Mouse (Mus musculus) stomach, embryonic 14.5 days (tissue): ENCODE results near the gene Oxtr. TPM values are rescaled to one million over a fixed set of nuclear protein-coding genes. Genes with fewer than 3 reads are reported as not detected.

Experiments
- ATAC-seq: fragments of 200-750 bp; cut with Nextera tagmentation; 2 replicates; pipeline ENCODE4 v1.8.0; 2017; ENCODE audit warnings: low read depth, moderate TSS enrichment; ENCODE audit not compliant: insufficient number of reproducible peaks, insufficient read depth, low FRiP score
- H3K27ac ChIP-seq: fragments of 300-500 bp; sonication (generic); 2 replicates; pipeline ENCODE4 v1.5.1; 2014; ENCODE audit warnings: mild to moderate bottlenecking, low read length, moderate library complexity, mixed read lengths
- H3K27me3 ChIP-seq: fragments of 300-500 bp; sonication (generic); 2 replicates; pipeline ENCODE4 v1.6.1; 2014; ENCODE audit warnings: low read length, control low read depth, mixed read lengths; ENCODE audit not compliant: control insufficient read depth, insufficient read depth
- H3K36me3 ChIP-seq: fragments of 300-500 bp; sonication (generic); 2 replicates; pipeline ENCODE4 v1.6.1; 2014; ENCODE audit warnings: mild to moderate bottlenecking, control low read depth, low read length, moderate library complexity, mixed read lengths; ENCODE audit not compliant: control insufficient read depth, insufficient read depth
- H3K4me1 ChIP-seq: fragments of 300-500 bp; sonication (generic); 2 replicates; pipeline ENCODE4 v1.6.1; 2014; ENCODE audit warnings: low read length, control low read depth, mixed read lengths; ENCODE audit not compliant: control insufficient read depth, insufficient read depth
- H3K4me2 ChIP-seq: fragments of 300-500 bp; sonication (generic); replicated peaks from 2 replicates; pipeline ENCODE4 v1.6.1; 2014; ENCODE audit warnings: low read depth, low read length, control low read depth
- H3K4me3 ChIP-seq: fragments of 300-500 bp; sonication (generic); 2 replicates; pipeline ENCODE4 v1.5.1; 2014; ENCODE audit warnings: low read depth, low read length, control low read depth
- H3K9ac ChIP-seq: fragments of 300-500 bp; sonication (generic); replicated peaks from 2 replicates; pipeline ENCODE4 v1.6.1; 2014; ENCODE audit warnings: low read depth, mild to moderate bottlenecking, control low read depth, low read length, moderate library complexity, mixed read lengths
- H3K9me3 ChIP-seq: fragments of 300-500 bp; sonication (generic); 2 replicates; pipeline ENCODE4 v1.6.1; 2016; ENCODE audit warnings: low read depth, low read length, control low read depth; ENCODE audit not compliant: control insufficient read depth
- WGBS: fragments of 180-500 bp; shearing (Covaris S2); extraction: QIAGEN DNeasy Blood & Tissue Kit; methylation state at CpG from one replicate; pipeline ENCODE4 v1.1.7; 2014; 5-methylcytosine and 5-hydroxymethylcytosine counted together
- polyA plus RNA-seq: library from polyadenylated mRNA; unstranded; fragments of >200 nt; fragmentation: Nextera tagmentation; extraction: Ambion mirVana; gene quantifications from 2 replicates; pipeline ENCODE4 v1.2.1, GENCODE M21; 2014

Gene Oxtr
- polyA plus RNA-seq, 1 experiment from 2014 or later = 0.10 TPM

DNA sequence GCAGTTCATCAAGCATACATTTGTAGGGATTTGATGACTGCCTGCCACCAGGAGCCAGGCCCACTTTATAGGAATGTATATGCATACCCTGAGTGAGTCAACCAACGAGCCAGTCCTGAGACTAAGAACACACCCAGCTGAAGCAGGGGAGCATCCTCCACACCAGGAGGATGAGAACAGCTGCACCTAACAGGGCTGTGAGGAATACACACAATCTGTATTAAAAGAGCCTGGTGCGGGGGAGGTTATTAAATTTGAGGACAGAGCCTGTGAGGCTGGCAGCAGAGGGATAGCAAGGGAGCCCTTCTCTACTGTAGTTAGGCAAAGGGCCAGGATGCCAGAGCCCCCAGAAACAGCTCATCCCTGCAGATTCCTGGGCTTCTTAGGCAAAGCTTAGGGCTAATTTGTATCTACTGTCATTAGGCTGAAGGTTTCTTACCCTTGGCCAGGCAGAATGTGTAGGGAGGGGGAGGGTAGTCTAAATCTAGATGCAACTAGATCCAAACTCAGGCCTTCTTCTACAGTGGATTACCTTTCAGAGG is 19.9 kb upstream of the Oxtr start:
- no peaks in the 10 kb centered on the region for H3K36me3 ChIP-seq
- no peak overlapping the region for H3K27ac ChIP-seq
- H3K9me3 ChIP-seq = no peaks in the 10 kb centered on the region
- H3K9ac ChIP-seq = no peak overlapping the region
- no peaks in the 10 kb centered on the region for H3K27me3 ChIP-seq
- 52% methylated on average over 2 of the region's 2 CpGs for WGBS
- H3K4me2 ChIP-seq = no peak overlapping the region
- no peak overlapping the region for H3K4me3 ChIP-seq
- H3K4me1 ChIP-seq = no peaks in the 10 kb centered on the region
- no peak for ATAC-seq

DNA sequence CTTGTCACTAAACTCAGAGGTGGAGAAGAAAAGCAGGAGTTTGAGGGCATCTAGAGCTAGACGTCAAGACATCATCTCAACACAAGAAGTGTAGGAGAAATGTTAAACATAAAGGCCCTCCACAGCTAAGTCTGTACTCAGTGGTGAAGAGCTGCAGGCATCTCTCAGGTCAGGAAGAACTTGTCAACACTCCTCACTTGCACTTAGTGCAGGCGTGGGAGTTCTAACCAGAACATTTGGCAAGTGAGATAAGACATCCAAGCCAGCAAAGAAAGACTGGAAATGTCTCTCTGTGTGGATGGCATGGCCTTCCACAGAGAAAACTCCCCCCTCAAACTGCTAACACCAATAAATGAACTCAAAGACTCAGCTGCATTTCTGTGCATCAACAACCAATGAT is 17.9 kb upstream of the Oxtr start:
- no peak overlapping the region for H3K4me2 ChIP-seq
- no peak for ATAC-seq
- WGBS = 54% methylated on average over 2 of the region's 2 CpGs
- H3K9ac ChIP-seq = no peak overlapping the region
- no peak overlapping the region for H3K27ac ChIP-seq
- no peaks in the 10 kb centered on the region for H3K36me3 ChIP-seq
- no peaks in the 10 kb centered on the region for H3K4me1 ChIP-seq
- no peak overlapping the region for H3K4me3 ChIP-seq
- no peaks in the 10 kb centered on the region for H3K9me3 ChIP-seq
- no peaks in the 10 kb centered on the region for H3K27me3 ChIP-seq

DNA sequence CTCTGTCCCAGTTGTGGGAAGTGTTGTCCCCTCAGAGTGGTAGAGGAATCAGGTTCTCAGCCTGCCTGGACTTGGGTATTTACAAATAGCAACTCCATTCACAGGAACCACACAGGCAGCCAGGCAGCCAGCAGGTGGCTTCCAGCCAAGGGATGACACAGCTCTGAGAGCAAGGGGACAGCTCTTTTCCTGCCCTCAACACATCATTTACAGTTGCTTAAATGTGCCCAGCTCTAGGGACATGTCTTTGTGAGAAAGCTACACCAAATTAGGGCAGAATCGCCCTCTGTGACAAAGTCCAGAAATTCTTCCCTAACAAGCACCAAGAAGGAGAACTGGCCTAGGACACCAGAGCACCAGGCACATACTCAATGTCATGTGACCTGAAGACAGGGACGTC is 11.4 kb upstream of the Oxtr start:
- H3K4me2 ChIP-seq = no peak overlapping the region
- no peak overlapping the region for H3K9ac ChIP-seq
- H3K9me3 ChIP-seq = no peaks in the 10 kb centered on the region
- 73% methylated on average over 2 of the region's 2 CpGs for WGBS
- H3K27me3 ChIP-seq = no peaks in the 10 kb centered on the region
- no peak overlapping the region for H3K4me3 ChIP-seq
- H3K27ac ChIP-seq = no peak overlapping the region
- no peak for ATAC-seq
- H3K4me1 ChIP-seq = no peaks in the 10 kb centered on the region
- H3K36me3 ChIP-seq = no peaks in the 10 kb centered on the region

DNA sequence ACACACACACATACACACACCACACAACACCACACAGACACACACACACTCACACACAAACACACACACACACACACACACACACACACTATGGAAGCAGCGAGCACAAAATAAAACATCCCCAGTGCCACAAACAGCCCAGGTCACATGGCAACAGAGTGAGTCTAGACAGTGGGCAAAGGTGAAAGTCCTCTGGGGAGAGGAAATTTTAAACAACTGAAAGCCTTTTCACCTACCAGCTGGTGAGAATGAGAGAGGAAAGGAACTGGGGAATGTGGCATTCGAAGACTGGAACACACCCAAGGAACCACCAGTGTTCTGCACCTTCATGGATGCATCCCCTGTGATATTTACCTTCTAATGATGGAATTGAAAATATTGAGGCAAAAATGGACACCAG is 9.7 kb upstream of the Oxtr start:
- ATAC-seq = no peak
- Histone ChIP-seq H3K9ac (no peak overlapping the region), H3K27ac (no peak overlapping the region), H3K27me3 (no peaks in the 10 kb centered on the region), H3K36me3 (no peaks in the 10 kb centered on the region), H3K4me2 (no peak overlapping the region), H3K4me3 (no peak overlapping the region), H3K9me3 (no peaks in the 10 kb centered on the region), H3K4me1 (no peaks in the 10 kb centered on the region)
- 62% methylated on average over 2 of the region's 2 CpGs for WGBS

DNA sequence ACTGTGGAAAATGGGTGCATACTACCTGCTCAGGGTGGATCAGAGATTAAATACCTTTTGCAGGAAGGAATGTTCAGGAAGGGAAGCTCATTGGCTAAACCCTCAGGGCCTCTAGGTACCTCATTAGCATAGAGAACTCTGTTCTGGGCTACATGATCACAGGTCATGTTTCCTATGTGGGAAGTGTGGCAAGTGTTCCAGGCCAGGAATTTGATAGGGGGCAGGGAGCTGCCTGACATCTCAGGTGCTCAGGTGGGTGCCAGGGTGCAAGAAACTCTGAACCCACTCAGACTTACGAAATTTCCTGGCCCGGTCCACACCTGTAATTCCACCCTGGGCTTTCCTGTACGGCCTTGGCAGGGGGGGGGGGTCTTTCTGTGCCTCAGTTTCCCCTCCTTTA is 9.0 kb upstream of the Oxtr start:
- H3K4me1 ChIP-seq = no peaks in the 10 kb centered on the region
- no peak for ATAC-seq
- H3K9me3 ChIP-seq = no peaks in the 10 kb centered on the region
- H3K27me3 ChIP-seq = no peaks in the 10 kb centered on the region
- WGBS = 86% methylated on average over 3 of the region's 3 CpGs
- H3K4me3 ChIP-seq = no peak overlapping the region
- H3K4me2 ChIP-seq = no peak overlapping the region
- H3K27ac ChIP-seq = no peak overlapping the region
- no peak overlapping the region for H3K9ac ChIP-seq
- H3K36me3 ChIP-seq = no peaks in the 10 kb centered on the region

DNA sequence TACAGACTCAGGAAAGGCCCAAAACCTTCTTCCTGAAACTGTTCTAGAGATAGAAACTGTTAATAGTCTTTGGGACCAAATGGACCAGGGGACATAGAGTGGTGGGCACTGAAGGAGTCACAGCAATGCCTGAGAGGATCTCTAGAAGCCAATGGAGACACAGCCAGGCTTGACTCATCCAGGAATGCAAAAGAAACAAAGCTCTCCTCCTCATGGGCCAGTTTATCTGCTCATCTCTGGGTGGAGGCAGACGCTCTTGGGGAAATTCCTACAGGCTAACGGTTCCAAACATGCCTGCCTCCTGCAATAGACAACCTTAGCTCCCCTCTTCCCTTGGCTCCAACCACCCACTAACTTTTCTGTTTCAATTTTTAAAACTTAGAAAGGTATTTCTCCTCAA is 7.7 kb upstream of the Oxtr start:
- H3K4me2 ChIP-seq = no peak overlapping the region
- WGBS = 64% methylated on average over 2 of the region's 2 CpGs
- no peak overlapping the region for H3K4me3 ChIP-seq
- no peaks in the 10 kb centered on the region for H3K27me3 ChIP-seq
- no peaks in the 10 kb centered on the region for H3K9me3 ChIP-seq
- H3K4me1 ChIP-seq = no peaks in the 10 kb centered on the region
- H3K9ac ChIP-seq = no peak overlapping the region
- H3K36me3 ChIP-seq = no peaks in the 10 kb centered on the region
- no peak overlapping the region for H3K27ac ChIP-seq
- no peak for ATAC-seq

DNA sequence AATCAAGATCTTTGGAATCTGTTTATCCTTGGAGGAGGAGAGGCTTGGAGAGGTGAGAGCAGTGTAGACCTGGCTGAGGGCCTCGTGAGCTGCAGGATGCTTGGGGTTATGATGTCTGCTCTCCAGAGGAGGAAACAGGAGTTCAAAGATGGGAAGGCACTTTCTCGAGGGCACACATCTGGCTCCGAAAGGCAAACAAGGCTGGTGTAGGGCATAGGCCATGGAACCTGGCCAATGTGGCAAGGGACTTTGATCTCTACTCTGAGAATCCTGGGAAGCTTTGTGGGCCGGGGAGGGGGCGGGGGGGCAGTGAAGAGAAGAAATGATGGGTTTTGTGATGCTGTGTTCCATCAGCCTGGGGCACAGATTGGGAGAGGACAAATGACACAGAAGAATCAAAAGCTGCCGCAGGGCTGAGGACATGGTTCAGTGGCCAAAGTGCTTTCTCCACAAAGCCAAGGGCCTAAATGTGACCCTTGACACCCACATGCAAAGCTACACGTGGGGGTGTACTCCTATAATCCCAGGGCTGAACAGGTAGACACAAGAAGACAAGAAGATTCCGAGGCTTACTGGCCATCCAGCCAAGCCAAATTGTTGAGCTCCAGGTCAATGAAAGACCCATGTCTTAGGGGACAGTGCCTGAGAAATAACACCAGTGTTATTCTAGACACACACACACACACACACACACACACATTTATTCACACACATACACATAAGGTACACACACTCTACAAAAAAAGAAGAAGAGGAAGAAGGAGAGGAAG is 6.7 kb upstream of the Oxtr start:
- no peaks in the 10 kb centered on the region for H3K27me3 ChIP-seq
- H3K4me2 ChIP-seq = no peak overlapping the region
- WGBS = 81% methylated on average over 8 of the region's 8 CpGs
- H3K27ac ChIP-seq = no peak overlapping the region
- no peak overlapping the region for H3K9ac ChIP-seq
- no peak overlapping the region for H3K4me3 ChIP-seq
- H3K36me3 ChIP-seq = no peaks in the 10 kb centered on the region
- no peaks in the 10 kb centered on the region for H3K9me3 ChIP-seq
- no peak for ATAC-seq
- H3K4me1 ChIP-seq = no peaks in the 10 kb centered on the region

DNA sequence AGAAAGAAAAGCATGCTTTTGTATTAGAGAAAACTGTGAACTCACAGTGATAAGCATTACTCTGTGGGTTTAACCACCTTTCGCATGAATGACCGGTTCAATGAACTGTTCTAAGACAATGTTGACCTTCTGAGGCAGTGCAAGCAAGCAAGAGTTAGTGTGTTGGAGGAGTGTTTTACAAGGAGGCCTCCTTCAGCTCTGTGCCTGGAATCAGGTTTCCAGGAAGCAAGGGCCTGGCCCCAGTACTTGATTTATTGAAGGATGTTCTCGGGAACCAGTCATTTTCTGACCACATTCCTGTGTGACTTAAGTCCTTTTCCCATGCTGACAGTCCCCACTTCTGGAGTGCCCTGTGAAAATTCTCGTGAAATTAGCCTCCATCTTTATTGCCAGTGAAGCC is 5.5 kb upstream of the Oxtr start:
- no peak overlapping the region for H3K4me2 ChIP-seq
- H3K27me3 ChIP-seq = peaks cover 5% of the 10 kb centered on the region; the same call in 1 of the 2 replicates
- H3K36me3 ChIP-seq = no peaks in the 10 kb centered on the region
- no peak; the same call in 1 of the 2 replicates for ATAC-seq
- no peaks in the 10 kb centered on the region for H3K9me3 ChIP-seq
- H3K4me3 ChIP-seq = no peak overlapping the region
- H3K4me1 ChIP-seq = no peaks in the 10 kb centered on the region
- no peak overlapping the region for H3K9ac ChIP-seq
- H3K27ac ChIP-seq = no peak overlapping the region
- WGBS = 40% methylated on average over 4 of the region's 4 CpGs

DNA sequence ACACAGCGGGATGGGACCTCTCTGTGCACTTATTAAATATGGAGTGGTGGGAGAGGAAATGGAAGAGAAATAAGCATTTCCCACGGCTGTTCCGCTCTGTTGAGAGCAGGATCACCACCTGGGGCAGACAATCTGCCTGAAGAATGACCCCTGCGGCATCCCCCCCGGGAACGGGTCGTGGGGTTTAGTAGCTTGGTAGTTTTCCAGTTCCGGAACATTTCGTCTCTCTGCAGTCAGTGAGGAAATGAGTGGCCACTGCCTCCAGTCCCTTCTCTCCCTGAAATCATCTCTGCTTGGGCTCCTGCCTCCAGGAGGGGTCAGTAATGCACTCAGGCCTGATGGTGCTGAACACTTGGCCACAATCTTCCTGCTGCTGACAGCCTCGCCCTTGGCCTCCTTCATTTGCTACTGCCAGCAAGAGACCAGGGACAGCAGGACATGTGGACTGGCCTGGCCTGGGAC is 4.9 kb upstream of the Oxtr start:
- no peaks in the 10 kb centered on the region for H3K9me3 ChIP-seq
- ATAC-seq = no peak
- H3K36me3 ChIP-seq = no peaks in the 10 kb centered on the region
- no peaks in the 10 kb centered on the region for H3K4me1 ChIP-seq
- no peak overlapping the region for H3K4me3 ChIP-seq
- no peak overlapping the region for H3K4me2 ChIP-seq
- no peak overlapping the region for H3K9ac ChIP-seq
- H3K27me3 ChIP-seq = peaks cover 11% of the 10 kb centered on the region; the same call in 1 of the 2 replicates
- H3K27ac ChIP-seq = no peak overlapping the region
- 58% methylated on average over 10 of the region's 10 CpGs for WGBS
